Mouse (Mus musculus) layer of hippocampus, adult 11-12 months (tissue): ENCODE measurements at regions not wholly inside any gene's neighbourhood (a gene's known extent, or its start where the extent isn't known, plus 50 kb on each side); places are given as distances from the start of the nearest gene placed in this dataset.

Experiments used
- DNase-seq: peaks from one replicate; pipeline ENCODE4 v3.0.0; 2022; ENCODE audit warnings: low spot score

DNA sequence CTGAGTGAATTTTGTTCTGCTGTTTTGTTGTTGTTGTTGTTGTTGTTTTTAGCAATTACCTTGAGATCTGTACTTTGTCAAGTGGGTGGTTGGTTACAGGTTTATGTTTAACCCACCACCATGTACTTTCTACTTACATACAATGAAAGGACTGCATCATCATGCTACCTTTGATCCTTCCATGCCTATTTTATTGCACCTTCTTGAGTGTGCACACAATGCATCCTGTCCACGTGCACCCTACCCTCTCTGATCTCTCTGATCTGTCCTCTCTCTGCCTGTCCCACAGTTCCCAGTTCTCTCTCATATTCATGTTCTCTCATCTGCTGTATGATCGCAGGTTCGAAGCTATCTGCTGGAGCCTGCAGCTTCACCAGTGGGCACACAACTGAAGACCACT is 59.9 kb upstream of the Gas1 start:
- DNase-seq = no peak

- no peak for DNase-seq
Observed at GRCm38 (mm10) chr13:60242447-60243109, 65.4 kb upstream of the Gas1 start.

DNA sequence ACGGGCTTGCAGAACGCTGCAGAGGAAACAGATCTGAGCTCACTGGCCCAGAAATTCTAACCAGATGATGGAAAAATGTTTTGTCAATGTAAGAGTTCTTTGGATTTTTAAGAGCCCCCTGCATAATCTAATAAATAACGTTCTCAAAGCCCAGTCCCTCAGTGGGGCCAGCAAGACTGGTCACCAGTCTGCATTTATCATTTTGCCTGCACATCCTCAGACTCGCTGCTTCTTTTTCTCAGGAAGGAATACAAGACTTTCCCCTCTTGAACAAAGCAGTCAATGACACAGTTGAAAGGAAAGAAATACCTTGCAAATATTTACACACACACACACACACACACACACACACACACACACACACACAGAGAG is 65.9 kb upstream of the Gas1 start:
- no peak for DNase-seq

DNA sequence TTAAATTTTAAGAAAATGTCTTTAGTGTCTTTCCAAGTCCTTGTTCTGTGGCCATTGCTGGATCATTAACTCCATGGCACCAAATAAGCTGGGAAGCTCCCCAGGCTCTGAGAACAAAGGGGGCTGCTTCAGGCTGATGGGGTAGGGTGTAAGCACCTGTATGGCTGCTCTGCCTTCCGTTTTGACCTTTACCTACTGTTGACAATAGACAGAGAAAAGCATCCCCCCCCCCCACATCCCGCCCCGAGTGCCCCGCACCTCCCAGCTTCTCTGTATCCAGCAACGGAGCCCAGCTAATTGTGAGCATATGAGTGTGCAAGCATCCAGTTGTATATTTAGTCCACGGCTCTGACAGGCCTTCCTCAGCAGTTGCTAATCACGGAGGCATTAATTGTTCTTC is 78.0 kb upstream of the Gas1 start:
- no peak for DNase-seq

GRCm38 (mm10) chr13:60255715-60256114 is 78.5 kb upstream of the Gas1 start:
- no peak for DNase-seq

DNA sequence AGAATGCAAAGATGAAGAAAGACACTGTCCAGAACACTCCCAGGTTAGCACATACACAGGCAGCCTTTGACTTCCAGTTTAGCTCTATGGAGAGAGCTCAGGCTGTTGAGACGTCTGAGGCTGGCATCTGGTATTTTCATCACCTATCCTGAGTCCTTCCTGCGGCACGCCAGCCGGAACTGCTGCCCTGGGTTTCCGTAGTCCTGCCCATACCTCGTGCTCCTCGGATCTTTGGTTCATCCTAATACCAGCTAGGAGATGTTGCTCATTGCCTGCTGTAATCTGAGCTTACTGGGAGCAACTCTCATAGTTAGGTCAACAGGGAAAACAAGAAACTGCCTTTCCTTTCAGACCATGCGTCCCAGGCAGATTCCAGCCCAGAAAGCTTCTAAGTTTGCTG is 79.8 kb upstream of the Gas1 start:
- no peak for DNase-seq

DNA sequence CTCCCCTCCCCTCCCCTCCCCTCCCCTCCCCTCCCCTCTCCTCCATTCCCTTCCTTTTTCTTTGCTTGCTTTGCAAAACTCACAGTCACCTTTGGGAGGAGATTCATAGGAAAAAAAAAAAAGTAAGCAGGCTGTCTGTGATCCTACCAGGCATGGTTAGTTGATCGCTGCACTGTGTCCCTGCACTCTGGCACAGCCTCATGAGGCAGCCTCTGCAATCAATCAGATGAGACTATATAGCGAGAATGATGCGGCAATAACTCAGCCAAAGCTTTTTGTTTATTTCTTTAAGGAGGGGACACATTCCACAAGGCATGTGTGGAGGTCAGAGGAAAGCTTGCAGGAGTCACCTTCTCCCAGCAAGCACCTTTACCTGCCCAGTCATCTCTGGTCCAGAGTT is 80.7 kb upstream of the Gas1 start:
- no peak for DNase-seq

DNA sequence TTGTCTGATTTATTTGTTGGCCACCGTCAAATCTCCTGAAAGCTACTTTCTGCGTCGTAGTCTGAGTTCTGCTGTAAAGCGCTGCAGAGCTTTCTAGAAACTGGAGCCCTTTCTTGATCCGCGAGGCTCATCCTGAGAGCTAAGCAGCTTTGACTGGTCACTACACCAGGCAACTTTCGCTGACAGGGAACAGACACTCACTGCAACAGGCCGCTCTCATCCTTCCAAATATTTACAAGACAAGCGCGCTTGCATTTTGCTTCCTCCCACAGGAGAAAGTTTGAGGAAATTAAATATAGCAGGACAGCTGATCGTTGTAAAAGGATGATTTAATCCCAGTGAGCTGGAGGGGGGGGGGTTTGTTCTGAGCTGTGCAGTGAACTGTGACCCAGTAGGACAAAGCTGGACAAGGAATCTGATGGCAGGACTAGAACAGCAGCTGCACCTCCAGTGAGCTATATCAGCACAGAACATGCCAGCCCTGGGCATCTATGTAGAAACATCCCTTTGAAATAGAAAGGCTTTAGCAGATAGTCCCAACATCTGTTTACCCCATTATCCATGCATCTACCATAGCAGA is 85.4 kb upstream of the Gas1 start:
- no peak for DNase-seq

DNA sequence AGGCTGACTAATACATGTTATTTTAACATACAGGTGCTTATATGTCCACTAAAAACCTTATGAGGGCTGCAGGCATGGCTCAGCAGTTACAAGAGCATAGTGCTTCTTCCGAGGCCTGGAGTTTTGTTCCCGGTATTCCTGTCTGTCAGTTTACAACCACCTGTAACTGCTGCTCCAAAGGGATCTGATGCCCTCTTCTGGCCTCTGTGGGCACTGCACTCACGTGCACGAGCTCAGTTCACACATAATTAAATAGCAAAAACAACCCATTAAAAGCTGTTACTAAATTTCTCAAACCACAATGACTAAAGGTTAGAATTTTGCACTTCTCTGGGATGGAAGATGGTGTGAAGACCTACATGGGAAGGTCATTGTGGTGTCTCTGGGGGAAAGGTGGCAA is 87.3 kb upstream of the Gas1 start:
- DNase-seq = no peak

- DNase-seq = peak; percentile 25
Observed at GRCm38 (mm10) chr13:60267557-60267956, 90.4 kb upstream of the Gas1 start.

- DNase-seq = no peak
Observed at GRCm38 (mm10) chr13:60268256-60268655, 91.1 kb upstream of the Gas1 start.

GRCm38 (mm10) chr13:60269406-60269841 is 92.3 kb upstream of the Gas1 start:
- DNase-seq = no peak

GRCm38 (mm10) chr13:60270526-60270925 is 93.4 kb upstream of the Gas1 start:
- no peak for DNase-seq

GRCm38 (mm10) chr13:60273331-60273730 is 96.2 kb upstream of the Gas1 start:
- DNase-seq = no peak

DNA sequence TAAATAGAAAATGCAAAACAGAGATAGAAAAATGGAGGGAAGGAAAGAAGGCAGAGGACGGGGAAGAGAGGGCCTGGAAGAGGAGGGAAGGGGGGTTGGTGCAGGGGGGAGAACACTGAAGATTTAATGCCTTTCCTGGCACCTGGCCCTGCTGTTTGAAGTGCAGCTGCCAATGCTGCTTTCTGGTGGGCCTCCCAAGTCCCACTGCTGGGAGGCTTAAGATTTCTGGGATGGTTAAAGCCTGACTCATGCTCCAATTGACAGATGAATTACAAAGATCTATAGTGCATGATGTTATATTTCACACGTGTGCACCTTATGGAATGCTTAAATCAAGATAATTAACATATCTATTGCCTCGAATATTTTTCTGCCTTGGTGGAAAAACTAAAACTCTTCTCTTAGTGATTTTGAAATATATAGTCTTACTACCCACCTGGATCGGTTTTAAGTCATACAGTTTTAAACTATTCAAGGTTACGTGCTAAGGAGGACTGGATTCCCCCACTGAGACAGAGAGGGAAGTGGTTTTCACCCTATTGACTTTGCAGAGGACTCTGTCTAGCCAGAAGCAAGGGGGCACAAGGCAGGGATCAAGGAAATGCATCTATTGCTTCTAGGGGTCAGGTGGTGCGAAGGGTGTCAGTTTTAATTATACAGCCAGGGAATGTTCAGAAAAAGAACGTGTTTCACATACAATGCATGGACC is 105.5 kb upstream of the Gas1 start:
- DNase-seq = no peak

DNA sequence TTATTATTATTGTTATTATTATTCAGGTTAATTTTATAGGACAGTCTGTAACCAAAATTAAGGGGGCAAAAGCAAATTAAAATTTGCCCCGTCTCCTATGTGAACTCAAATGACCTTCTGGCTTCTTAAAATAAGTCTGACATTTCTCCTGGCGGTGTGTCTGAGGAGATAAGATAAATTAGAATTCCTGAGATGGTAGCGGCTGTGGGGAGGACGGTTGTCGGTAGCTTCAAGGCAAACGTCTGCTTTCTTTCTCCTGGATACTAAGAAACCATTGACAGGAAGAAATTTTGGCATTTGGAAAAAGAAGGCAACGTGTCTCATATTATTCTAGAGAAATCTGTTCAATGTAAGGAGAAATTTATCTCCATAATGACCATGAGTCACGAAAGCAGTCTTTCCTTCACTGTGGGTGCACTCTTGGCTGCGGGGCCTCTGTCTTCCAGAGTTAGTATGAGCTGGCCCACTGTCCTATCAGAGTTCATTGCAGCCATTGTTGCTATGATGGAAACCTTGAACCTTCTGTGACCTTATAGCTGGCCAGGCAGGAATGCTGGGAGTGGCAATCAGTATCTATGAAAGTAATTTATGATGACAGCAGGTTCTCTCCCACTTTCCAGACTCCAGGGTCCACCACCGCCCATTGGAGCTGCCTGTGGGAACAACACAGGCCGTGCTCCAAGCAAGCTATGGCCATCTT is 109.5 kb upstream of the Gas1 start:
- no peak for DNase-seq

- DNase-seq = no peak
Observed at GRCm38 (mm10) chr13:60289650-60290049, 112.5 kb upstream of the Gas1 start.

- no peak for DNase-seq
Observed at GRCm38 (mm10) chr13:60290820-60291219, 113.7 kb upstream of the Gas1 start.

DNA sequence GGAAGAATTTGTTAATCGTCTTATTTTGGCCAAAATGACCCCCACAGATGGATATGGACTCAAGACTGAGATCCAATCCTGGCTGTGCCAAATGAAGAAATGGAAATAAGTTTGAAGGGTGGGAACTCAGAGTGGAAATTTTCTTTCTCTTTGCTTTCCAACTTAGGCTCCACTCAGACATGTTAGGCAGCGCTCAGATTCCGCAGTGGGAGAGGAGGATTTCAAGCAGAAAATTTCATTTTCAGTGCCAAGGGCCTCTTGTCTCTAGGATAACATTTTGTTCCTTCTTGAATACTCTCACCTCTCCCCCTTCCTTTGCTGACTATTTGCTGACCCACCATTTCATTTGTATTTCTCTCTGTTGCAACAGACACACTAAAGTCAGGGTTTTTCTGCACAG is 114.2 kb upstream of the Gas1 start:
- no peak for DNase-seq

DNA sequence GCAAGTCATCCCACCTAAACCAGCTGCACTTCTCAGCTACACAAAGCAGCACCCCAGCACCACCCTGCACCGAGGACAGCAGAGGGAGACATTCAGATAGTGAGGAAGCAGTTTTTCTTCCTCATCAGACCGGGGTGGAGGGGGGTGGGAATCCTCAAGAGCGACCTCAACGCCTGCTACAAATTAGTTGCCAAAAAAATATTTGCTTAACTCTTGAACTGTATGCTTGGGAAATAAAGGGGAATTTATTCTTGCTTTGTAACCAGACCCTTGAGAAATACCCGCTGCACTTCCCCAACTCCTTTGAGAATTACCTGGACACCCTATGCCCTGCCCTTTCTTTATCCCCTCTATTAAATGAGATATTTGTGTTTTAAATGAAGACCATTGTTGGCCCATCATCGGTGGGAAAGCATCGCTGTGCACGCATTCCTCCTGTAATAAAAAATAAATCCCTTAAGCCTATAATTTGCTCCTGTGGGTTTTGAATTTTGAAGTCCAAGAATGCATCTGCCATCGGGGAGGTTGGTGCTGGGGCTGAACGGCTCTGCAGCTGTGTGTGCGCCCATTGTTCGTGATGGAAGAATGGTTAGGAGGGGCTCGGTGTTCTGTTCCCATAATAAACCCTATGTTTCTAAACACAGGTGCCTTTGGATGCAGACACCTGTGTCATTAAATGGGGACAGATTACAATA is 119.2 kb upstream of the Gas1 start:
- DNase-seq = no peak

DNA sequence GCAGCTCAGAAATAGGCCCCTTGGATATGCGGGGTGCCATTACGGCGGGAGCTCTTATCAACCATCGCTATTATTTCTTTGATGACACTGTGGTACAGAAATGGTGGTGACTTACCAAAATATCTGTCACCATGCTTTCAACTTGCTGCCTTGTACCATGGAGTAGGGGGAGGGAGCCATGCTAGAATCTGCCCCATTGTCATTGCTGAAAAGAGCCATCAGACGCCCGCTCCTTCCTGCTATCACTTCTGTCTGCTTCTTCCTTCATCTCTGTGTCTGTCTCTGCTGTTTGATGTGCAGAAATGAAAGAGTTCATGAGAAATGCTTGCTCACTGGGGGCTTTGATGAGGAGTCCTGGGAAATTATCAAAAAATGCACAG is 119.7 kb upstream of the Gas1 start:
- DNase-seq = no peak

DNA sequence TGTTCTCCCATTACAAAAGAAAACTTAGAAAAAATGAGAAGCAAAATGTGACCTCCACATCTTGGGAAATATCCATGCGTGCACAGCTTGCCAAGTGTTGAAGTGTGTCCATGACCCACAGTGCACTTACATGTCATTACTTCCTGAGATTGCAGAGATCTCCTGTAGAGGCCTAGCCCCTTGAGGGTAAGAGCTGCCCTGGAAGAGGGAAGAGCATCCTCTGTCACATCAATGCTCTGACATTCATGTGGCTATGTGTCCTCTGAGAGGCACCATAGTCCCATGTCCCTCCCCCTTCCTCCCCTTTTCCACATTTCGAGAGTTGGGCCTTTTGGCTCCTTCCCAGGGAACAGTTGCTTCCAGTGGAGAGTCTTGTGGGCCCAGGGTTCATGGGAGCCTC is 121.4 kb upstream of the Gas1 start:
- DNase-seq = no peak

DNA sequence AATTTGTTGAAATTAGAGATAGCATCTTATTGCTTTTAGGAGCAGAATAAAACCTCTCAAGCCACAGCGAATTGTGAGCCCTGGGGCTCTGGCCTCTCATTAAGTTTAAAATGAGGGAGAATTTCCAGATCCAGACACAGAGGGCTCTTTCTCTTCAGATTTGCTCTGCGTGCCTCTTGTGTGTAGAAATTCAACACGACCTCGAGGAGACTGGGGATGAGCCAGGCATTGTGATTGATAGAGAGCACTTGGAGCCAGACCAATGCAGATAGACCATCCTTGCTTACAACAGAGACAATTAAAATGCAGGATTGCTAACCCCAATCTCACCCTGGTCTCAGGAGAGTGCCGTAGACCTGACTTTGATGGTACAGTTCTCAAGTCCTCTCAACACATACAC is 121.9 kb upstream of the Gas1 start:
- no peak for DNase-seq
